Mouse (Mus musculus) bone marrow macrophage, adult 2 months (primary cell): ENCODE results near the gene Hdac7. TPM values are rescaled to one million over a fixed set of nuclear protein-coding genes. Genes with fewer than 3 reads are reported as not detected.

Experiments
- H3K27ac ChIP-seq: 2 replicates; pipeline ENCODE4 v1.5.1; 2012; ENCODE audit warnings: low read depth, low read length; ENCODE audit not compliant: insufficient read depth
- H3K4me1 ChIP-seq: 2 replicates; pipeline ENCODE4 v1.6.1; 2012; ENCODE audit warnings: low read length; ENCODE audit not compliant: control insufficient read depth, insufficient read depth
- H3K4me3 ChIP-seq: 2 replicates; pipeline ENCODE4 v1.5.1; 2012; ENCODE audit warnings: mild to moderate bottlenecking, low read length, moderate library complexity; ENCODE audit not compliant: insufficient read depth
- CTCF ChIP-seq: IDR thresholded peaks from 2 replicates; pipeline ENCODE4 v1.5.1; 2012; ENCODE audit warnings: low read depth, mild to moderate bottlenecking, low read length, moderate library complexity
- POLR2A ChIP-seq: IDR thresholded peaks from 2 replicates; pipeline ENCODE4 v1.6.1; 2012; ENCODE audit warnings: mild to moderate bottlenecking, low read depth, low read length, borderline replicate concordance
- polyA plus RNA-seq: library from polyadenylated mRNA; stranded (reverse); fragments of >200 nt; gene quantifications from 2 replicates; pipeline ENCODE4 v1.2.4, GENCODE M21; 2012; ENCODE audit not compliant: missing spikeins, insufficient read depth, insufficient read length

Gene Hdac7
- polyA plus RNA-seq, 1 experiment: 14.8 TPM

GRCm38 (mm10) chr15:97762733-97763132 is 81.6 kb downstream of the Hdac7 start:
- H3K4me1 ChIP-seq: peaks cover 15% of the 10 kb centered on the region
- TF ChIP-seq POLR2A (no peak), CTCF (no peak)
- H3K27ac ChIP-seq: no peak overlapping the region
- H3K4me3 ChIP-seq: no peak overlapping the region

GRCm38 (mm10) chr15:97761438-97761837 is 82.9 kb downstream of the Hdac7 start:
- Histone ChIP-seq H3K4me3 (no peak overlapping the region), H3K4me1 (peaks cover 15% of the 10 kb centered on the region), H3K27ac (no peak overlapping the region)
- TF ChIP-seq CTCF (no peak), POLR2A (no peak)

DNA sequence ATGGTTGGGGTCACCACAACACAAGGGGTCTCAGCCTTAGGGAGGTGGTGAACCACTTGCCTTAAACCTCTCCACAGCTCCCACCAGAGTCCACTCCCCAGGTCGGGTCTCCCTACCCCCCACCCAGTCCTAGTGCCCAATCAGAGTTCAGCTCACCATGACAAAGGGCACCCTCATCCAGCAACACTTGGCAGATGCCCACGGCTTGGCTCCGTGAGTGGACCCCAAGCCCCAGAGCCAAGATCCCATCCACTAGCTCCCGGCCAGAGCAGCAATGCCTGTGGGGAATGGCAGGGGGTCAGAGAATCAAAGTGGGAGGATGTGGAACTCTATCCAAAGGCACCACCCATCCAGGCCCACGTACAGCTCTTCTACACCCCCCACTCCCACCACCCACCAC is 83.3 kb downstream of the Hdac7 start:
- Histone ChIP-seq H3K27ac (no peak overlapping the region), H3K4me1 (peaks cover 15% of the 10 kb centered on the region), H3K4me3 (no peak overlapping the region)
- TF ChIP-seq POLR2A (no peak), CTCF (no peak)

GRCm38 (mm10) chr15:97760006-97760405 is 84.3 kb downstream of the Hdac7 start:
- Histone ChIP-seq H3K4me3 (no peak overlapping the region), H3K4me1 (peaks cover 15% of the 10 kb centered on the region), H3K27ac (no peak overlapping the region)
- TF ChIP-seq CTCF (no peak), POLR2A (no peak)

- TF ChIP-seq CTCF (no peak), POLR2A (no peak)
- Histone ChIP-seq H3K4me3 (no peak overlapping the region), H3K27ac (no peak overlapping the region), H3K4me1 (peaks cover 18% of the 10 kb centered on the region)
These were observed 88.9 kb downstream of the Hdac7 start for GRCm38 (mm10) chr15:97755361-97755760.

DNA sequence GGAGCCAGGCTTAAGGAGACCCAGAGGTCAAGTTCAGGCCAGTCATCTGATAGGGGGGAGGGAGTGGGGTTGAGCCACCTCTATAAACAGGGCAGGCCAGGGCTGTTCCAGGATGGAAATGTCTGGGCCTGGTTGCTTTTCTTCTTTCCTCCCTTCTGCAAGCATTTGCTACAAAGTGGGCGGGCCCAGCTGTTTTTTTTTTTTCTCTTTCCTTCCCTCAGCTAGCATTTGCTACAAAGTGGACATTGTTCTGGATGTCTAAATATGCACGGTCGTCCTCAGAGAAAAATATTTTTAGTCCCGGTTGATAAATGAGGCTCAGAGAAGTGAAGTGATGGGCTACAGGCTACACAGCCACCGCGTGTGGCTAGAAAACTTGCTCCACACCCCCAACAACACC is 89.8 kb downstream of the Hdac7 start:
- H3K4me3 ChIP-seq: no peak overlapping the region
- no peak for TF ChIP-seq CTCF
- no peak for TF ChIP-seq POLR2A
- peaks cover 10% of the 10 kb centered on the region for H3K4me1 ChIP-seq
- no peak overlapping the region for H3K27ac ChIP-seq

DNA sequence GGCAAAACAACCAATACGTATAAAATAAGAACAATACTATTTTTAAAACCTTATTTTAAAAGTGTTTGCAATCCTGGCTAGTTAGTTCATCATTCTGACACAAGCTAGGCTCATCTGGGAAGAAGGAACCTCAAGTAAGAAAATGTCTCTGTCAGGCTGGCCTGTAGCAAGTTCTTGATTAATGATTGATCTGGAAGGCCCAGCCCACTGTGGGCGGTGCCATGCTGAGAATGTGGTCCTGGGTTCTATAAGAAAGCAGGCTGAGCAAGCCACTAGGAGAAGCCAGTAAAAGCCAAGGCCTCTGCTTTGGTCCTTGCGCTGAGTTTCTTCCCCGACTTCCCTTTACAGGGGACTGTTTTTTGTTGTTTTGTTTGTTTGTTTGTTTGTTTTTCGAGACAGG is 91.8 kb downstream of the Hdac7 start:
- H3K27ac ChIP-seq: no peak overlapping the region

DNA sequence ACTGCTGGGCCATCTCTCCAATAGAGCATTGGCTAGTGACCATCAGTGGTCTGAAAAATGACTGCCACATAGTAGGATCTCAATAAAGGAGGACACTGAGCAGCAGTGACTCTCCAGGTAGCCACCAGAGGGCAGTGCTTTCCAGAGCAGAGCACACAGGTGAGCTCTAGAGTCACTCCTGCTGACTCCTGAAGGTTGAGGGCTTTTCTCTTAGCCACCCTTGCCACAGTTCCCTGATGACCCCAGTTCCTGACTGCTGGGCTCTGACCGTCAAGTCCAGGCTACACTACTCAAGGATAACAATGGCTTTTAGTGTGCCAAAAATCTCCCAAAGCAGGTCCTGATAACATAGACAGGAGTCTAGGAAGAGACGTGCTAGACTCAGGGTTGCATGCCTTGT is 92.6 kb downstream of the Hdac7 start:
- TF ChIP-seq POLR2A: no peak
- no peak for TF ChIP-seq CTCF
- H3K27ac ChIP-seq: no peak overlapping the region
- no peak overlapping the region for H3K4me3 ChIP-seq
- H3K4me1 ChIP-seq: peaks cover 7% of the 10 kb centered on the region; the same call in 1 of the 2 replicates

More for the DNA sequence above, 91.8 kb downstream of the Hdac7 start:
- peaks cover 7% of the 10 kb centered on the region; the same call in 1 of the 2 replicates for H3K4me1 ChIP-seq
- TF ChIP-seq CTCF (no peak), POLR2A (no peak)
- H3K4me3 ChIP-seq: no peak overlapping the region

DNA sequence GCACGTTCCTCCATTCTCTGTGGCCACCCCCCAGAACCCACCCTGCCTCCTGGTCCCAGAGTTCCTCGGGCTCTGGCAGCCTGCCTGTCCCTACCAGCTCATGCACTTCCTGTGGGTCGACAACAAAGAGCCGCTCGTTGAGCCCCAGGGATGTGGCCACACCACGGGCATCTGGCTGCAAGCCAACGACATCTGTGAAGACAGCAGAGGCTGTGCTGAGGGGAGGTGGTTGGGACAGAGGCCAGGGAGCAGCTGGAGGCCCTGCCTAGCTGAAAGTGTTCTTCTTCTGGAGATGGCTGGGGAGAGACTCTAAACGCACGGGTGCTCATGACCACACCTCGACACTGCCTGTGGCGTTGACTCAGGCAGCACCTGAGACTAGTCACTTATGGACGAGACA is 93.6 kb downstream of the Hdac7 start:
- H3K27ac ChIP-seq: no peak overlapping the region
- H3K4me1 ChIP-seq: peaks cover 7% of the 10 kb centered on the region; the same call in 1 of the 2 replicates

GRCm38 (mm10) chr15:97749841-97750240 is 94.5 kb downstream of the Hdac7 start:
- TF ChIP-seq POLR2A: no peak
- TF ChIP-seq CTCF: no peak
- Histone ChIP-seq H3K27ac (no peak overlapping the region), H3K4me3 (no peak overlapping the region), H3K4me1 (peaks cover 7% of the 10 kb centered on the region; the same call in 1 of the 2 replicates)

More for the DNA sequence above, 93.6 kb downstream of the Hdac7 start:
- no peak overlapping the region for H3K4me3 ChIP-seq
- TF ChIP-seq CTCF: no peak
- no peak for TF ChIP-seq POLR2A

DNA sequence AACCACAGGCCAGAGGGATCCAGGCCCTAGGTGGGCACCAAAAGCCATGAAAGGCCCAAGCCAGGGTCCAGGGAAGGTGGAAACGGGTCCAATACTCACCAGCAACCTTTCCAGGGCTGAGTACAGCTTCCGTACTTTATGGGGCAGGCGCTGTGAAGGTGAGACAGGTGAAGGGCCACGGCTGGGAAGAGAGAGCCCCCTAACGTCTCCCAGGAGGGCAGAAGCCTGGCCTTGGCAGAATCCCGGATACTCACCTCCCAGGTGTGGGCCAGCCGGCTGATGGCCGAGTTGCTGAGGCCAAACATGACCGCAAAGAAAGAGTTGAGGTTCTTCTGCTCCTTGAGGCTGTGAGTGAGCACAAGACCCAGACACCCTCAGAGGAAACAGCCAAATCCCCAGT is 94.9 kb downstream of the Hdac7 start:
- no peak overlapping the region for H3K27ac ChIP-seq
- TF ChIP-seq POLR2A: no peak
- no peak for TF ChIP-seq CTCF
- peaks cover 7% of the 10 kb centered on the region; the same call in 1 of the 2 replicates for H3K4me1 ChIP-seq
- H3K4me3 ChIP-seq: no peak overlapping the region
